Comparison of ENCODE assay signal across 9 mouse cellular contexts in the genomic region with DNA sequence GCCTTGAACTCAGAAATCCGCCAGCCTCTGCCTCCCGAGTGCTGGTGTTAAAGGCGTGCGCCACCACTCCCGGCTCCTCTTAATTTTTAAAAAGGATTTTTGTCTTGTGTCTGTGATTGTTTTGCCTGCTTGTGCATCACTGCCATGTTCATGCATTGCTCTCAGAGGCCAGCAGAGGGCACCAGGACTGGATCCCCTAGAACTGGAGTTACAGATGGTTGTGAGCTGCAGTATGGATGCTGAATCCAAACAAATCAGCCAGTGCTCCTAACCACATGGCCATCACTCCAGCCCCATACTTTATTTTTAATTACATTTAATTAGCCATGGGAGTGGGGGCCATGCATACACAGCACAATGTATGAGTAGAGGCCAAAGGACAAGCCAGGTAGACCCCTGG. TPM values are rescaled to one million over a fixed set of nuclear protein-coding genes. Genes with fewer than 3 reads are reported as not detected.
DNase-seq lines count a peak whose midpoint lies in the region; ATAC-seq lines count a peak whose summit lies in the region.
"Had no signal": no experiment of that assay in that cellular context is flagged by ENCODE, and none has a peak within 500 bp of the region (broad histone marks: within the 10 kb centered on the region; RNA-seq: fewer than 3 reads in every experiment).

No protein-coding gene starts in this region.

- no peaks in the 10 kb centered on the region for H3K4me1 ChIP-seq in heart, embryonic 12.5 days (replicated peaks)
- no peaks in the 10 kb centered on the region for H3K4me1 ChIP-seq in forebrain, embryonic 16.5 days (replicated peaks; ENCODE audit: control insufficient read depth, insufficient read depth, low read length)

- H3K9ac ChIP-seq in heart, embryonic 12.5 days: no peak overlapping the region
- no peak overlapping the region for H3K9ac ChIP-seq in forebrain, embryonic 16.5 days (replicated peaks; ENCODE audit: low read depth, low read length)

- 53% methylated on average over 5 of the region's 5 CpGs for WGBS in heart, embryonic 12.5 days
- 46% methylated on average over 5 of the region's 5 CpGs for WGBS in forebrain, embryonic 16.5 days

- no peak overlapping the region for H3K4me2 ChIP-seq in heart, embryonic 12.5 days
- no peak overlapping the region for H3K4me2 ChIP-seq in forebrain, embryonic 16.5 days (ENCODE audit: low read length)

- H3K9me3 ChIP-seq in heart, embryonic 12.5 days (replicated peaks): peaks cover 17% of the 10 kb centered on the region
- H3K9me3 ChIP-seq in forebrain, embryonic 16.5 days (ENCODE audit: control insufficient read depth, low read length): no peaks in the 10 kb centered on the region

- peaks cover 4% of the 10 kb centered on the region; the same call in 1 of the 2 replicates for H3K36me3 ChIP-seq in heart, embryonic 12.5 days
- H3K36me3 ChIP-seq in forebrain, embryonic 16.5 days (ENCODE audit: control insufficient read depth, insufficient read depth): no peaks in the 10 kb centered on the region

- no peak for ATAC-seq in heart, embryonic 12.5 days (ENCODE audit: insufficient number of reproducible peaks, low FRiP score)
- ATAC-seq in forebrain, embryonic 16.5 days: 0 out of 2 replicates have a peak, but pooled peaks have one; percentile 26
- ATAC-seq in megakaryocyte progenitor cell, adult 5-6 weeks (replicated peaks; ENCODE audit: poor library complexity): peak; percentile 88

- peak; percentile 35 to 68 for DNase-seq in heart, adult 18-20 months
- peak; percentile 62 to 67 for DNase-seq in B cell, adult 2 months
- peak; percentile 71 for DNase-seq in ZHBTc4 (ENCODE audit: low read depth, low spot score)
- peak; percentile 26 to 43 for DNase-seq in layer of hippocampus, adult 8-10 months (ENCODE audit: low spot score in 2 of 2)
- DNase-seq in thymus, postnatal 0 days (ENCODE audit: low spot score): peak; percentile 42

- no peaks in the 10 kb centered on the region for H3K27me3 ChIP-seq in heart, embryonic 12.5 days (replicated peaks)
- H3K27me3 ChIP-seq in forebrain, embryonic 16.5 days (replicated peaks; ENCODE audit: control insufficient read depth, insufficient read depth, low read length): no peaks in the 10 kb centered on the region

- H3K4me3 ChIP-seq in heart, embryonic 12.5 days: no peak overlapping the region
- no peak overlapping the region for H3K4me3 ChIP-seq in forebrain, embryonic 16.5 days (replicated peaks; ENCODE audit: low read length)

- no peak overlapping the region for H3K27ac ChIP-seq in heart, embryonic 12.5 days (ENCODE audit: poor library complexity, severe bottlenecking)
- H3K27ac ChIP-seq in forebrain, embryonic 16.5 days (ENCODE audit: low read length): no peak overlapping the region

RNA-seq across cellular contexts. Expression of gene 2610028H24Rik, which starts 6.4 kb away (rescaled TPM):
- under 1 TPM in 1 of 2 experiments, not detected in 1; 0.62 TPM for total RNA-seq in heart, adult 18-20 months (2021)
- not detected in 2 replicates for polyA plus RNA-seq in heart, embryonic 12.5 days (2016; fragmentation: Nextera tagmentation; extraction: Ambion mirVana)
- polyA plus RNA-seq in forebrain, embryonic 16.5 days (2015; fragmentation: Nextera tagmentation; extraction: Ambion mirVana): 0.32 TPM in 1 of 2 replicates, not detected in the other
- total RNA-seq in layer of hippocampus, adult 8-10 months (2022): under 1 TPM in 2 of 4 experiments, not detected in 2; 0.21 to 0.25 TPM
- not detected in 2 replicates for total RNA-seq in megakaryocyte progenitor cell, adult 5-6 weeks (2015)
- total RNA-seq in megakaryocyte progenitor cell, adult 5-6 weeks (2017): not detected in 2 replicates
- polyA plus RNA-seq in thymus, postnatal 0 days (2015; fragmentation: Nextera tagmentation; extraction: Ambion mirVana): 0.26 and 0.47 TPM in 2 replicates
- total RNA-seq: left cerebral cortex, postnatal 36 days had no signal

RNA-seq across cellular contexts. Expression of gene Pcnt, which starts 12.7 kb away (rescaled TPM):
- 10 to 100 TPM; 37.5 to 55.8 TPM for total RNA-seq in heart, adult 18-20 months (2021)
- polyA plus RNA-seq in heart, embryonic 12.5 days (2016; fragmentation: Nextera tagmentation; extraction: Ambion mirVana): 13.3 and 13.7 TPM in 2 replicates
- polyA plus RNA-seq in forebrain, embryonic 16.5 days (2015; fragmentation: Nextera tagmentation; extraction: Ambion mirVana): 8.7 and 11.8 TPM in 2 replicates
- total RNA-seq in layer of hippocampus, adult 8-10 months (2022): 10 to 100 TPM; 21.7 to 23.6 (median 23.2) TPM
- total RNA-seq in megakaryocyte progenitor cell, adult 5-6 weeks (2015): 35.8 and 40.5 TPM in 2 replicates
- total RNA-seq in megakaryocyte progenitor cell, adult 5-6 weeks (2017): 57.7 and 64.8 TPM in 2 replicates
- polyA plus RNA-seq in thymus, postnatal 0 days (2015; fragmentation: Nextera tagmentation; extraction: Ambion mirVana): 14.8 and 17.5 TPM in 2 replicates

RNA-seq across cellular contexts. Expression of gene Mcm3ap, which starts 13.4 kb away (rescaled TPM):
- 10 to 100 TPM; 23.1 to 27.5 TPM for total RNA-seq in heart, adult 18-20 months (2021)
- 48.6 and 50.3 TPM in 2 replicates for polyA plus RNA-seq in heart, embryonic 12.5 days (2016; fragmentation: Nextera tagmentation; extraction: Ambion mirVana)
- 69.2 and 70.3 TPM in 2 replicates for polyA plus RNA-seq in forebrain, embryonic 16.5 days (2015; fragmentation: Nextera tagmentation; extraction: Ambion mirVana)
- 10 to 100 TPM; 49.6 to 54.6 (median 54.2) TPM for total RNA-seq in layer of hippocampus, adult 8-10 months (2022)
- 84.5 and 91.4 TPM in 2 replicates for total RNA-seq in megakaryocyte progenitor cell, adult 5-6 weeks (2015)
- total RNA-seq in megakaryocyte progenitor cell, adult 5-6 weeks (2017): 68.3 and 85.3 TPM in 2 replicates
- polyA plus RNA-seq in thymus, postnatal 0 days (2015; fragmentation: Nextera tagmentation; extraction: Ambion mirVana): 63.1 and 63.7 TPM in 2 replicates

RNA-seq across cellular contexts. Expression of gene Ybey, which starts 13.6 kb away (rescaled TPM):
- total RNA-seq in heart, adult 18-20 months (2021): 1 to 10 TPM; 3.2 to 3.5 TPM
- 6.9 and 7.0 TPM in 2 replicates for polyA plus RNA-seq in heart, embryonic 12.5 days (2016; fragmentation: Nextera tagmentation; extraction: Ambion mirVana)
- 7.1 and 7.2 TPM in 2 replicates for polyA plus RNA-seq in forebrain, embryonic 16.5 days (2015; fragmentation: Nextera tagmentation; extraction: Ambion mirVana)
- total RNA-seq in layer of hippocampus, adult 8-10 months (2022): 1 to 10 TPM; 3.1 to 5.3 (median 4.5) TPM
- 2.1 and 2.3 TPM in 2 replicates for total RNA-seq in megakaryocyte progenitor cell, adult 5-6 weeks (2015)
- 3.8 and 4.2 TPM in 2 replicates for total RNA-seq in megakaryocyte progenitor cell, adult 5-6 weeks (2017)
- 5.6 and 6.3 TPM in 2 replicates for polyA plus RNA-seq in thymus, postnatal 0 days (2015; fragmentation: Nextera tagmentation; extraction: Ambion mirVana)

RNA-seq across cellular contexts. Expression of gene AC141477.1, which starts 15.0 kb away (rescaled TPM):
- total RNA-seq in heart, adult 18-20 months (2021): not detected
- polyA plus RNA-seq in heart, embryonic 12.5 days (2016; fragmentation: Nextera tagmentation; extraction: Ambion mirVana): not detected in 2 replicates
- polyA plus RNA-seq in forebrain, embryonic 16.5 days (2015; fragmentation: Nextera tagmentation; extraction: Ambion mirVana): not detected in 2 replicates
- 1 to 10 TPM in 1 of 4 experiments, not detected in 3; 6.9 TPM for total RNA-seq in layer of hippocampus, adult 8-10 months (2022)
- total RNA-seq in megakaryocyte progenitor cell, adult 5-6 weeks (2015): not detected in 2 replicates
- total RNA-seq in megakaryocyte progenitor cell, adult 5-6 weeks (2017): 20.5 and 61.6 TPM in 2 replicates
- 1.5 TPM in 1 of 2 replicates, not detected in the other for polyA plus RNA-seq in thymus, postnatal 0 days (2015; fragmentation: Nextera tagmentation; extraction: Ambion mirVana)
- total RNA-seq: left cerebral cortex, postnatal 36 days had no signal
